12 mouse cellular contexts compared by ENCODE assay signal in the genomic region with DNA sequence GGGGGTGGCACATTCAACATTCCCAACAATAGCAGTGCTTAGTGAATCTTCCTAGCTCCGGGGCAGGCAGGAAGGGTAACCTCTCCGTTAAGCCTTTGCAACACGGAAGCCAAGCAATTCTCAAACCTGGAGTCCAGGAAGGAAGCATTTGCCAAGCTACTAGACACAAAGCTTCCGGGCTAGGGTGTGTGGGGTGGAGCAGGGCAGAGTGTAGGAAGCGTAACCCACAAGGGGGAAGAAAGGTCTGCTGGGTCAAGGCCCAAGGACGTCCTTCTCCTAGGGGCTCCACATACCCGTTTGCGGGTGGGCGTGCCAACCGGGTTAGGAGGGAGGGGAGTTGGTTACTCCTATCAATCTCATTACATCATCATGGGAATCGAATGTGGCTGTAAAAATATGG. TPM values are rescaled to one million over a fixed set of nuclear protein-coding genes. Genes with fewer than 3 reads are reported as not detected.
A peak's percentile ranks its signal among the peaks of the same experiment; 100 is the strongest.
DNase-seq lines count a peak whose midpoint lies in the region; ATAC-seq and TF ChIP-seq lines count a peak whose summit lies in the region.
"Not testable (repeated sequence)": the region's sequence is repeated elsewhere in the genome, so short reads cannot be mapped to it uniquely, and the experiment has no call there.
"Had no signal": no experiment of that assay in that cellular context is flagged by ENCODE, and none has a peak within 500 bp of the region (broad histone marks: within the 10 kb centered on the region; RNA-seq: fewer than 3 reads in every experiment).

No protein-coding gene starts in this region.

- whole genome bisulfite sequencing in lung, postnatal 0 days, result 49% methylated on average over 6 of the region's 11 CpGs

- TF ChIP-seq EP300 in lung, postnatal 0 days (IDR thresholded peaks at IDR 0.05), result not testable (repeated sequence)

- TF ChIP-seq POLR2A in myocyte (IDR thresholded peaks at IDR 0.05; ENCODE audit: insufficient read length, low read depth), result not testable (repeated sequence)

- not testable (repeated sequence) for H3K9me3 ChIP-seq in lung, postnatal 0 days (ENCODE audit: low read length)

- H3K4me2 ChIP-seq in lung, postnatal 0 days (replicated peaks; ENCODE audit: low read depth, low read length), result not testable (repeated sequence)
- H3K4me2 ChIP-seq in myocyte (ENCODE audit: low read depth), result peak overlapping the region; percentile 66

- H3K4me3 ChIP-seq in lung, postnatal 0 days (ENCODE audit: low read depth, low read length); myocyte: not testable (repeated sequence)

- H3K27me3 ChIP-seq in lung, postnatal 0 days (replicated peaks; ENCODE audit: insufficient read depth, low read length); myocyte (ENCODE audit: control insufficient read depth, insufficient read depth, insufficient read length): not testable (repeated sequence)

- H3K79me2 ChIP-seq in myocyte (ENCODE audit: control insufficient read depth, insufficient read depth), result not testable (repeated sequence)

- not testable (repeated sequence) for TF ChIP-seq CTCF in lung, postnatal 0 days (IDR thresholded peaks at IDR 0.05)

- H3K36me3 ChIP-seq in lung, postnatal 0 days (ENCODE audit: insufficient read depth, low read length); myocyte (ENCODE audit: control insufficient read depth, insufficient read depth): not testable (repeated sequence)

- H3K9ac ChIP-seq in lung, postnatal 0 days (replicated peaks; ENCODE audit: low read depth), result not testable (repeated sequence)

- H3ac ChIP-seq in myocyte (ENCODE audit: control insufficient read depth, insufficient read length), result not testable (repeated sequence)

- peak; percentile 34 for DNase-seq in adrenal gland, adult 2 months
- peak; percentile 0 for DNase-seq in fat pad, adult 2 months (ENCODE audit: extremely low read depth, low read depth, low spot score)
- DNase-seq in kidney, postnatal 25 days, result peak; percentile 32 to 67
- peak; percentile 34 for DNase-seq in lung, postnatal 0 days (ENCODE audit: low spot score)
- peak; percentile 41 for DNase-seq in thymus, postnatal 0 days (ENCODE audit: low spot score)

- ATAC-seq in inflammation-experienced regulatory T-cells, adult 6 months, result peak; percentile 25
- peak; percentile 61 for ATAC-seq in lung, postnatal 0 days

- not testable (repeated sequence) for H3K27ac ChIP-seq in lung, postnatal 0 days (ENCODE audit: low read length)

- not testable (repeated sequence) for H3K4me1 ChIP-seq in lung, postnatal 0 days (ENCODE audit: insufficient read depth, low read depth, low read length)

RNA-seq across cellular contexts. Expression of gene Gm49673, which starts 31.2 kb away (rescaled TPM):
- total RNA-seq in adrenal gland, adult 2 months (2021), result not detected
- polyA plus RNA-seq in adrenal gland, adult 2 months (2012; rRNA removed), result 2.5 and 16.1 TPM in 2 replicates
- under 1 TPM in 1 of 3 experiments, not detected in 2; 0.26 TPM for polyA plus RNA-seq in inflammation-experienced regulatory T-cells, adult 6 months (2017; shearing (Covaris generic))
- 0.13 and 0.50 TPM in 2 replicates for polyA plus RNA-seq in lung, postnatal 0 days (2015; fragmentation: Nextera tagmentation; extraction: Ambion mirVana)
- not detected for polyA plus RNA-seq in myocyte (2012; fragmentation: generic; extraction: Trizol)
- polyA plus RNA-seq in thymus, postnatal 0 days (2015; fragmentation: Nextera tagmentation; extraction: Ambion mirVana), result 0.52 and 1.1 TPM in 2 replicates
- total RNA-seq: CH12.LX; left cerebral cortex, postnatal 4 days had no signal
- polyA plus RNA-seq: heart, embryonic 13.5 days; liver, embryonic 13.5 days; midbrain, embryonic 16.5 days had no signal

RNA-seq across cellular contexts. Expression of gene Rnaset2a, which starts 31.5 kb away (rescaled TPM):
- 10 to 100 TPM; 29.2 to 62.6 TPM for total RNA-seq in adrenal gland, adult 2 months (2021)
- polyA plus RNA-seq in adrenal gland, adult 2 months (2012; rRNA removed), result 54.9 and 82.3 TPM in 2 replicates
- polyA plus RNA-seq in inflammation-experienced regulatory T-cells, adult 6 months (2017; shearing (Covaris generic)), result 10 to 100 TPM; 41.7 to 52.1 (median 51.3) TPM
- polyA plus RNA-seq in lung, postnatal 0 days (2015; fragmentation: Nextera tagmentation; extraction: Ambion mirVana), result 79.7 and 80.0 TPM in 2 replicates
- 151 TPM for polyA plus RNA-seq in myocyte (2012; fragmentation: generic; extraction: Trizol)
- polyA plus RNA-seq in thymus, postnatal 0 days (2015; fragmentation: Nextera tagmentation; extraction: Ambion mirVana), result 65.4 and 67.5 TPM in 2 replicates

RNA-seq across cellular contexts. Expression of gene Fgfr1op, which starts 48.9 kb away (rescaled TPM):
- 10 to 100 TPM; 16.6 to 21.4 TPM for total RNA-seq in adrenal gland, adult 2 months (2021)
- 0.42 and 0.43 TPM in 2 replicates for polyA plus RNA-seq in adrenal gland, adult 2 months (2012; rRNA removed)
- 10 to 100 TPM; 22.8 to 31.0 (median 24.2) TPM for polyA plus RNA-seq in inflammation-experienced regulatory T-cells, adult 6 months (2017; shearing (Covaris generic))
- 17.7 and 18.3 TPM in 2 replicates for polyA plus RNA-seq in lung, postnatal 0 days (2015; fragmentation: Nextera tagmentation; extraction: Ambion mirVana)
- polyA plus RNA-seq in myocyte (2012; fragmentation: generic; extraction: Trizol), result 5.3 TPM
- 43.1 and 47.5 TPM in 2 replicates for polyA plus RNA-seq in thymus, postnatal 0 days (2015; fragmentation: Nextera tagmentation; extraction: Ambion mirVana)
